Mouse (Mus musculus) liver, embryonic 12.5 days (tissue): ENCODE measurements at regions not wholly inside any gene's neighbourhood (a gene's known extent, or its start where the extent isn't known, plus 50 kb on each side); places are given as distances from the start of the nearest gene placed in this dataset.

Experiments used
- ATAC-seq: fragments of 200-750 bp; cut with Nextera tagmentation; 2 replicates; pipeline ENCODE4 v1.8.0; 2017; ENCODE audit warnings: moderate number of reproducible peaks, mild to moderate bottlenecking, moderate library complexity
- H3K27ac ChIP-seq: fragments of 300-500 bp; sonication (generic); 2 replicates; pipeline ENCODE4 v1.5.1; 2016; ENCODE audit warnings: mild to moderate bottlenecking
- H3K27me3 ChIP-seq: fragments of 300-500 bp; sonication (generic); replicated peaks from 2 replicates; pipeline ENCODE4 v1.6.1; 2016; ENCODE audit warnings: mild to moderate bottlenecking, moderate library complexity
- H3K36me3 ChIP-seq: fragments of 300-500 bp; sonication (generic); 2 replicates; pipeline ENCODE4 v1.6.1; 2016; ENCODE audit warnings: mild to moderate bottlenecking, moderate library complexity
- H3K4me1 ChIP-seq: fragments of 300-500 bp; sonication (generic); 2 replicates; pipeline ENCODE4 v1.6.1; 2016
- H3K4me2 ChIP-seq: fragments of 300-500 bp; sonication (generic); 2 replicates; pipeline ENCODE4 v1.6.1; 2016; ENCODE audit warnings: mild to moderate bottlenecking, moderate library complexity
- H3K4me3 ChIP-seq: fragments of 300-500 bp; sonication (generic); 2 replicates; pipeline ENCODE4 v1.5.1; 2016; ENCODE audit warnings: mild to moderate bottlenecking, moderate library complexity
- H3K9ac ChIP-seq: fragments of 300-500 bp; sonication (generic); 2 replicates; pipeline ENCODE4 v1.6.1; 2016; ENCODE audit warnings: mild to moderate bottlenecking, moderate library complexity
- H3K9me3 ChIP-seq: fragments of 300-500 bp; sonication (generic); replicated peaks from 2 replicates; pipeline ENCODE4 v1.6.1; 2016; ENCODE audit warnings: mild to moderate bottlenecking, moderate library complexity
- WGBS: fragments of 180-500 bp; shearing (Covaris S2); methylation state at CpG from one replicate; pipeline ENCODE4 v1.1.7; 2016; ENCODE audit not compliant: insufficient replicate concordance; 5-methylcytosine and 5-hydroxymethylcytosine counted together

DNA sequence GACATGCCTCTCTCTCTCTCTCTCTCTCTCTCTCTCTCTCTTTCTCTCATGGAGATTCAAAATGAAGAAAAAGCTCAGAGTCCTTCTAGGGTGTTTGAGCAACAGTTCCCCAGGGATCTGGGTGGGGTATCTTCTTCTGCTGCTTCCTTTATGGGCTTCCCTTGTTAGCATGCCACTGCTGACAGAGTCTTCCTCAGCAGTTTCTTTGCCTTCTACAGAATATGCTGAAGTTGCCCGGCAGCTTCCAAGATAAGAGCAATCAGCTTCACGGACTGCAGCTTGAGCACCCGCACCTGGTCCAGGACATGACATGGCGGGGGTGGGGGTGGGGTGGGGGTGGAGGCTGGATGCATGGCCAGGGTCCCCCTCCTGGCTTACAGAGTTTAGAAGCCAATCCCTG is 326.6 kb upstream of the Fam92a start:
- Histone ChIP-seq H3K4me3 (no peak overlapping the region), H3K9me3 (no peaks in the 10 kb centered on the region), H3K36me3 (no peaks in the 10 kb centered on the region), H3K27ac (no peak overlapping the region), H3K4me2 (no peak overlapping the region), H3K4me1 (no peaks in the 10 kb centered on the region), H3K9ac (no peak overlapping the region), H3K27me3 (no peaks in the 10 kb centered on the region)
- 40% methylated on average over 4 of the region's 4 CpGs for WGBS
- no peak for ATAC-seq

DNA sequence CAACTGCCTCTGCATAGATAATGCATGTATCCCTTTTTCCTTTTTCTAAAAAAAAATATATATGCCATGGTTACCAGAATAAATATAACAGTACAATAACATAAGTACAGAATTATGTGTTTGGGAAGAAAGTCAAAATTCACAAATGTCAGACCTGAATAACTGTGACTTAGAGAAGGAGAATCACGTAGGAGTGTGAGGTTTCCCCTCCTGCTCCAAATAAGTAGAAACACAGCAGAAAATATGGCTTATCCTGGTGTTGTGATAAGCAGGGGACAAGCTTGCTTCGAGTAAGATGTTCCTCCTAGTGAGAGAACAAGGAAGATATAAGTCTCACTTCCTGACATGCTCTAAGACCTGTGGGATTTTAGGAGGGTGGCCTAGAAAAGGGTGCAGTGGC is 320.7 kb upstream of the Fam92a start:
- Histone ChIP-seq H3K27ac (no peak overlapping the region), H3K9ac (no peak overlapping the region), H3K9me3 (no peaks in the 10 kb centered on the region), H3K4me1 (no peaks in the 10 kb centered on the region), H3K4me3 (no peak overlapping the region), H3K36me3 (no peaks in the 10 kb centered on the region), H3K4me2 (no peak overlapping the region), H3K27me3 (no peaks in the 10 kb centered on the region)
- no peak for ATAC-seq
- 40% methylated on average over 2 of the region's 2 CpGs for WGBS

DNA sequence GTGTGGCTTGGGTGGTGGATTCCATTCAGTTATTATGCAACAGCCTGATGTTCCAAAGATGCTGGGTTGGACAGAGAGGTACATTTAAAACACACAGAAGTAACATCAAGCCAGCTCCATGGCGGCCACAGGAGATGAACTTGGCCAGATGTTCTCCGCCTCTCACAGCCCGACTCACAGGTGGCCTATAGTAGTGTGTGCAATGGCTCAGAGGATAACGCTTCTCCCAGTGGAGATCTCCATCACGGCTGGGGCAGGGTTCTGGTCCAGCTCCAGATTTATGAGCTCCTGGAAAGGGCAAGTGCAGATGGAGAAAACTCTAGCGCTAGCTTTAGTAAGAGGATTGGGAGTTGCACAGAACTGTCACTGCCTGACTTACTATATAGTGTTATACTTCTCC is 319.5 kb upstream of the Fam92a start:
- no peak for ATAC-seq
- Histone ChIP-seq H3K9ac (no peak overlapping the region), H3K27me3 (no peaks in the 10 kb centered on the region), H3K27ac (no peak overlapping the region), H3K4me3 (no peak overlapping the region), H3K4me1 (no peaks in the 10 kb centered on the region), H3K9me3 (no peaks in the 10 kb centered on the region), H3K36me3 (no peaks in the 10 kb centered on the region), H3K4me2 (no peak overlapping the region)
- WGBS: 73% methylated on average over 6 of the region's 6 CpGs

DNA sequence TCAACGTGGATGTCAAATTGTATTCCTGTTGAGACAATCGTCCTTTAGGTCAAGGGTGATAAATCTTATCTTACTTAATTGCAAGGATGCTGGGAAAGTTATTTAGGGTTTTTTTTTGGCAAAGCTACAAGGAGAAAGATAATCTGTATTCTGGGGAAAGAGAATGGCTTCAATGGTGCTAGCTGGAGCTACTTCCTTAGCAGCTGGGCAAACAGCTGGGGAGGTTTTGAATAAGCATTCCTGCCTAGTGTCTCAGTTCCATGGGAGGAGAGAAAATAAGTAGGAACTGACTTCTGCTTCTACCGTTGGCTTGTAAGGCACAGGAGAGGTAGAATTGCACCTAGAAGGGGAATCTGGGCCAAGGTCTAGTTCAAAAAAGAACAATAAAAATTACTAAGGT is 318.3 kb upstream of the Fam92a start:
- Histone ChIP-seq H3K9me3 (no peaks in the 10 kb centered on the region), H3K4me1 (no peaks in the 10 kb centered on the region), H3K4me3 (no peak overlapping the region), H3K4me2 (no peak overlapping the region), H3K27ac (no peak overlapping the region), H3K9ac (no peak overlapping the region), H3K27me3 (no peaks in the 10 kb centered on the region), H3K36me3 (no peaks in the 10 kb centered on the region)
- WGBS: 58% methylated on average over 3 of the region's 3 CpGs
- ATAC-seq: no peak

DNA sequence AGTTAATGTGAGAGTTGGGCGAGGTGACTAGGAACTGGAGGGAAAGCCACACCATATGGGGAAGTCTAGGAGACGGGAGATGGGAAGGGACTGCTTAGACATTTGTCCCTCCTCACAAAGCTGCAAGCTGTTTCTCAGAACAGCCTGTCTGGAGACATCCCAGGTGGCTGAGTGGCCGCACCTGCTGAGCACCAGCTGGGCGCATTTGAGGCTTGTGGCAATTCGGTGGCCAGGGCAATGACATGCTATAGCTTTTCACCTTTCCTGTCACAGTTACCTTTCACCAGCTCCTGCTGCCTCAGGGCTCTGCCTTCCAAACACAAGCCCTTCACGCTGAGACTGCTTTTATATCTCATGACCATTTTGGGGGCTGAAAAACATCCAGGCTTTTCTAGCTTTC is 317.5 kb upstream of the Fam92a start:
- Histone ChIP-seq H3K4me3 (no peak overlapping the region), H3K4me2 (no peak overlapping the region), H3K27ac (no peak overlapping the region), H3K9me3 (no peaks in the 10 kb centered on the region), H3K27me3 (no peaks in the 10 kb centered on the region), H3K4me1 (no peaks in the 10 kb centered on the region), H3K36me3 (no peaks in the 10 kb centered on the region), H3K9ac (no peak overlapping the region)
- no peak for ATAC-seq
- 56% methylated on average over 6 of the region's 6 CpGs for WGBS

DNA sequence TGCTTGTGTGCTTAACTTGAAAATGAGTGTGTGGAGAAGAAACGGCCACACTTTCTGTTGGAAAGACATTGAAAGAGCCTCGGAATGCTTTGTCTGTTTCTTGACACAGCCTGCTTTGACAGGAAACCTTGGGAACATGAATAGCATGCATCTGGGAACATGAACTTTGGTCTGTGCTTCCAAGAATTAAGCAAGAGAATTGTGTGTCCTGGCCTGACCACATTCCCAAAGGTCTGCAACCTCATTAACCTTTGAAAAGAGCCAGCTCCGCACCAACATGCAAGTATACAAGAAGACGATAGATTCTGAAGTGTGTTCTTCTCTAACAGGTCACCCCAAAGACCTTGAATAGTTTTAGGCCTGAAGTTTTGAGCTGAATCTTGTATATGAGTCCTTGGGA is 309.7 kb upstream of the Fam92a start:
- Histone ChIP-seq H3K36me3 (no peaks in the 10 kb centered on the region), H3K4me3 (no peak overlapping the region), H3K4me1 (no peaks in the 10 kb centered on the region), H3K9ac (no peak overlapping the region), H3K27ac (no peak overlapping the region), H3K9me3 (no peaks in the 10 kb centered on the region), H3K4me2 (no peak overlapping the region), H3K27me3 (no peaks in the 10 kb centered on the region)
- 69% methylated on average over 4 of the region's 4 CpGs for WGBS
- ATAC-seq: no peak

DNA sequence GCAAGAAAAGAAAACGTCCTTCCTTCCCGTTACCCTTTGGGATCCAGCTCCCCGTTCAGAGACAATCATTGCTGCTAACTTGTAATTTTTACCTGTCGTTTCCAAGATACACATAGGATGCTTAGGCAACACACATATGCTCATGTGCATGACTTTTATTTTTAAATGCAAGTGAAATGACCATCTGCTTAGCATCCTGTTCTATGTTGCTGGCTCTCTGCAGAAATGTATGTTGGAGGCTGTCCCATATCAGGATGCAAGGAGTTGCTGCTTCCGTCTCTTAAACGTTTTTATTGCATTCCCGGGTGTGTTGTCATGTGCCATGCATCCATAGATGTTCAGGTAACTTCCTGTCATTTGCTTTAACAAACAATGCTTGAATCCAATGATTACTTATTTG is 304.9 kb upstream of the Fam92a start:
- no peaks in the 10 kb centered on the region for H3K27me3 ChIP-seq
- H3K9me3 ChIP-seq: no peaks in the 10 kb centered on the region
- H3K27ac ChIP-seq: no peak overlapping the region
- no peak overlapping the region for H3K4me3 ChIP-seq
- no peaks in the 10 kb centered on the region for H3K4me1 ChIP-seq
- H3K4me2 ChIP-seq: no peak overlapping the region
- H3K36me3 ChIP-seq: no peaks in the 10 kb centered on the region
- H3K9ac ChIP-seq: no peak overlapping the region
- ATAC-seq: no peak
- WGBS: 69% methylated on average over 7 of the region's 7 CpGs

DNA sequence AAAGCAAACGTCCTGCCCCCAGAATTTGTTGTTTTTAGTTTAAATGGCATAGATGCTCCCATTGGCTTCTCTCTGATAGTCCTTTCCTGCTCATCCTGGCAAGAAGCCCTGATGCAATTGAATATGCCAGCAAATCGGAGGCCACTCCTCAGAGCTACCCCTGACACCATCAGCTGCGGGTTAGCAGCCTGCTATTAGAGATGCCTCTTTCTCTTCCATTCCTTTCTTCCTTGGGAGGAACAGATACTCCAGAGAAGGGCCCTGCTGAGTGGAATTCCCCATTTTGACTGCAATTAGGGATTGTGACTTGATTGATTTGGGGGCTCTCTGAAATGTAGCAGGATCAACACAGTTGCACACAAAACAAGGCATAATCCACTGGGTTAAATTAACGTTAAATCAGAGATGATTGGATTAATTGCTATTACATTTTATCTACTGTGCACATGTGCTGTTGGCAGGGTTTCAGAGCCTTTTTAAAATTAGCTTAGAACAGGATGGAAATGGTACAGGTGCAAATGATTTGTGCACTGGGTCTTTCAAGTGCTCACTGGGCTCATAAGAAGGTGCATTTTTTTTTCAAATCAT is 303.3 kb upstream of the Fam92a start:
- Histone ChIP-seq H3K36me3 (no peaks in the 10 kb centered on the region), H3K27ac (no peak overlapping the region), H3K9me3 (no peaks in the 10 kb centered on the region), H3K4me3 (no peak overlapping the region), H3K9ac (no peak overlapping the region), H3K4me1 (no peaks in the 10 kb centered on the region), H3K27me3 (no peaks in the 10 kb centered on the region), H3K4me2 (no peak overlapping the region)
- ATAC-seq: no peak
- 52% methylated on average over 4 of the region's 4 CpGs for WGBS

DNA sequence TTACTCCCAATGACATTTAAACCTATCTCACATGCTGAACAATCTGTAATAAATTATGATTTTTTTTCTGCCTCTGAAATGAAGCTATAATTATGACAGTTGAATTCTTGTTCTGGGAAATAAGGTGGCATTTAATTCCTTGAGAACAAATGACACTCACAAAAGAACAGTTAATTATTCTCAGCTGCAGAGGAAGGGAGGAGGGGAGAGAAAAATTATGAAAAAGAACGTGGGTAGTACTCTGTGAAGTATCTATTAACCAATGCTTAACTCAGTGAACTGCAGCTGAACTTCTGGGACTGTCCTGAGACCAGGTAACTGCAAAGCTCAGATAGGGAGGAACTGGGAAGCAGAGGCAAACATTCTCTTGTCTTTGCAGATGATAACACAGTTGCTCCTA is 302.6 kb upstream of the Fam92a start:
- Histone ChIP-seq H3K9ac (no peak overlapping the region), H3K9me3 (no peaks in the 10 kb centered on the region), H3K27me3 (no peaks in the 10 kb centered on the region), H3K36me3 (no peaks in the 10 kb centered on the region), H3K4me2 (no peak overlapping the region), H3K4me3 (no peak overlapping the region), H3K27ac (no peak overlapping the region), H3K4me1 (no peaks in the 10 kb centered on the region)
- ATAC-seq: no peak
- 24% methylated on average over 1 of the region's 1 CpGs for WGBS

DNA sequence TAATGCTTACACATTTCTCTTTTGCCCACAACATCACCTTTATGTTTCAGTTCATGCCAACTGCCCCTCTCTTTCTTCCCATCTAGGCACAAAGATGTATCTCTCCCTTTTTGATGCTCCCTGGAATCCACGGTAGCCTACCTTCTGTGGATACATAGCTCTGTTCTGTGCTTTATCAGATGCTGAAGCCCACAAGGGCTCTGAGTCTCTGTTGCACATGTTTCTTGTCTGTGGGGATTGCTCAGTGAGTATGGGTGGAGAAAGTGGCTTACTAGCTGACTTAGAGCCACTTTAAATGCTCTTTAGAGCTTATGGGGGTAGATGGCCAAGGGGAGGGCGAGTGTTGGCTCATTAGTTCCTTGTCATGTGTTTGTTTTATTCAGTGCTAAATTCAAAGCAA is 289.9 kb upstream of the Fam92a start:
- no peak for ATAC-seq
- Histone ChIP-seq H3K27me3 (no peaks in the 10 kb centered on the region), H3K9me3 (no peaks in the 10 kb centered on the region), H3K9ac (no peak overlapping the region), H3K4me3 (no peak overlapping the region), H3K36me3 (no peaks in the 10 kb centered on the region), H3K4me1 (no peaks in the 10 kb centered on the region), H3K4me2 (no peak overlapping the region), H3K27ac (no peak overlapping the region)
- WGBS: 64% methylated on average over 2 of the region's 2 CpGs

DNA sequence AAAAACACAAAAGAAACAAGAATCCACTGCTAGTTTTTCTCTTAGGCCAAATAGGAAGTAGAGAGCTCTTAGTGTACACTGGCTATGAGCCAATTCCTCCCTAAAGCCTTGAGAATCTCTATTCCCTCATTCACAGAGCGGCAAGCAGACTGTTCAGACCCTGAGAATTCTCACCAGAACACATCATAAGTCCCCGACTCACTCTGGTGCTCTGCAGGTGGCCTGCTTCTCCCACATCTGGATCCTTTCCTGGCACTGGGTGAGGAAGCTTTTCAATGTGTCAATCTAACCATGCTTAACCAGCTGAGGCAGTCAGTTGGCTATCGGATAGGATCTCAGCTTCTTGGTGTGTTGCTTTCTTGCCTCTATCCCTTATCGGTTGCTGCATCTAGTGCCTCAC is 289.4 kb upstream of the Fam92a start:
- Histone ChIP-seq H3K4me3 (no peak overlapping the region), H3K9ac (no peak overlapping the region), H3K9me3 (no peaks in the 10 kb centered on the region), H3K27me3 (no peaks in the 10 kb centered on the region), H3K4me1 (no peaks in the 10 kb centered on the region), H3K36me3 (no peaks in the 10 kb centered on the region), H3K4me2 (no peak overlapping the region), H3K27ac (no peak overlapping the region)
- WGBS: 70% methylated on average over 4 of the region's 4 CpGs
- ATAC-seq: no peak

DNA sequence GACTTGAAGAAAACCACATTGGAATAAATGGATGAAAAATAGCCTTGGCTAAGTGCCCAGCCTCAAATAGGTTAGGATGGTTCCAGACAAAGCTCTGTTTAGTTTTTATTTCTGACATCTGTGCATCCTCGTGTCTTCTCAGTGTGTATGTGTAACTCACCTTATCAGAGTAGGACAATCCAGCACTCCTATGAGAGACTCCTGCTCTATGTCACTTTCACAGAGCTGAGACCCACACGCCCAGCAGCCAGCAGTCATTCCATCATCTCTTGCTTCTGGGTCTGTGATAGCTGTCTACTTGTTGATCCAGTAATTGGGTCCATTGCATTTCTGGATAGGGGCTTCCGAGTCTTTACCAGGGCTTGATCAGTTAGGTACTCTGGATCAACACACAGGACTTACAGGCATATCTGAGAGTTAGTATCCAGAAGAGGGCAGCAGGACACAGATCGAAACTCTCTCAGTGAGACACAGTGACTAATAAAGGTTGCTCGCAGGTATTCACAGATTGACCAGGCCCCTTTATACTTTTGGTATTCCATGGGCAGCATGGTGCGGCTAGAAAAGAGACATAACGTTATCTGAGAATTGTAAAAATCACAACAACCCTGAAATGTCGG is 286.3 kb upstream of the Fam92a start:
- Histone ChIP-seq H3K9ac (no peak overlapping the region), H3K27ac (no peak overlapping the region), H3K4me1 (no peaks in the 10 kb centered on the region), H3K4me2 (no peak overlapping the region), H3K36me3 (no peaks in the 10 kb centered on the region), H3K9me3 (no peaks in the 10 kb centered on the region), H3K4me3 (no peak overlapping the region), H3K27me3 (no peaks in the 10 kb centered on the region)
- WGBS: 58% methylated on average over 8 of the region's 8 CpGs
- no peak for ATAC-seq

DNA sequence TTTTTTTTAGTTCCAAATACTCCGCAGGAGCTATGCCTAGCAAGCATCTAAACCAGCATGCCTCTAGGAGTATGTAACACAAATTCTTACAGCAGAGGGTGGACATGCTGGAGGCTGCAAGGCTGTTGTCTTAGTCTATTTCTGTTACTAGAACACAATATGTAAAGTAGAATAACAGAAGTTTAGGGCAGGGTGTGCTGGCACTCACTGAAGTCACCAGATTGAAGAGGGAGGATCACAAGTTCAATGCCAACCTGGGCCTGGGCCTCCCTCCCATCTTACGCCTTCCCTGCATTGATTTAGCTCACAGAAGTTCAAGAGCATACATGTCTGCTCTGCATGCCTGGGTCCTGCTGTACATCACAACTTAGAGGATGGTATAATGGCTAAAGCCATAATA is 280.3 kb upstream of the Fam92a start:
- H3K4me2 ChIP-seq: no peak overlapping the region
- 74% methylated on average over 2 of the region's 2 CpGs for WGBS

More for the DNA sequence above, 280.3 kb upstream of the Fam92a start:
- H3K27me3 ChIP-seq: no peaks in the 10 kb centered on the region
- no peak overlapping the region for H3K9ac ChIP-seq
- H3K9me3 ChIP-seq: no peaks in the 10 kb centered on the region
- H3K4me1 ChIP-seq: no peaks in the 10 kb centered on the region
- H3K36me3 ChIP-seq: no peaks in the 10 kb centered on the region
- H3K4me3 ChIP-seq: no peak overlapping the region
- ATAC-seq: no peak
- no peak overlapping the region for H3K27ac ChIP-seq
